Mouse (Mus musculus) CH12F3 (cell line): ENCODE data around the gene Zdhhc15.
"Not testable (repeated sequence)": the region's sequence is repeated elsewhere in the genome, so short reads cannot be mapped to it uniquely, and the experiment has no call there.

Experiments used
- in situ Hi-C: fragments of 300-500 bp; cut with MboI; formaldehyde crosslinking; loops from 2 replicates; pipeline ENCODE4 v1.14.3; 2020; ENCODE audit warnings: low sequenced_read_pairs

Gene Zdhhc15

DNA sequence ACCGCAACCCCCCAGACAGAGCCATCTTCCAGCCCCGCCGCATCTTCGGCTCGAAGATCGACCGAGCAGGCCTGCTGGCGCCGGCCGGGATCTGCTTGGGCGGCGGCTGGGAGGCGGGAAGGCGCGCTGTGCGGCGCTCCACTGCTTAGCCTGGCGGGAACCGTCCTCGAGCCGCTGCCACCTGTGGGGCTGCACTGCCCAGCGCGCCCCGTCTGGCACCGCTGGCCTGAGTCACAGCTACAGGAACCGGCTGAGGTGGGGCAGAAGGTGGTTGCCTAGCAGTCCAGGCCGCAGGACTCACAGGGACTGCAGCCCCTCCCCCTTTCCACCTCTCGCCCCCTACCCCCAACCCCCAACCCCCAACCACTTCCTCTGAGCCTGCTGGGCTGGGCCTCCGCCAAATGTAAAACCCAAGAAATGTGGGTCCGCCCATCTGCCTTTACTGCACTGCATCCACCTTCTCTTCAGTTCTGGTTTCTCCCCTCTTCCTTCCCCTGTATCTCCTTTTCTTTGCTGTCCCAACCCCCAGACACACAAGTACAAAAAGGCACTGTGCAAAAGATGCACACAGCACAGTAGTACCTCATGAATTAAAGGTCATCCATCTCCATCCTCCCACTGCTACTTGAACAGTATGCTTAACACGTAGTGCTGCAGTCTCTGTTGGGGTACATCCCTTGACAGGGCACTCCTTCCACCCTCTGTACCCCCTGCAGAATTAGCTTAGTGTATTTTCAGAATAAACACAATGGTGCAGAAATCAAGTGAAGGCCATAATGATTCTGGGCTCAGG, at the start of gene Zdhhc15:
Zdhhc15 (minus strand) TSS at position 308 of the 793 bp plus-strand sequence.
- in situ Hi-C loops, result no loop called here

DNA sequence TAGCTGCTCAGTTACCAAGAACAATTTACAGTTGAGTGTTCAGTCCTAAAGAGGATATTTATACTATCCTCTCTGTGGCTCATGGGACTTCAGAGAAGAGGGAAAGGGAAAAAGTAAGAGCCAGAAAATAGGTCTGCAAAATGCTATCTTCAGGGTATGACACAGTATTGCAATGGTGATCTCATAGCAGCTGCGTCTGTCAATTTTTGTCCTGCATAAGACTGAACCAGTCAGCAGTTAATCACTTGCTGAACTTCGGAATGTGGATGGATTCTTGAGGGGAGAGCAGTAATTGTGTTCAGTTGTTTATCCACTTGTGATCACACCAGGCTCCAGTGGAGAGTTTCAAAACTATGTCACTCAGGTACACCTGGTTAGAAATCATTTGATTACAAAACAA, 37.1 kb upstream of the Zdhhc15 start:
- in situ Hi-C loops, result no loop called here

DNA sequence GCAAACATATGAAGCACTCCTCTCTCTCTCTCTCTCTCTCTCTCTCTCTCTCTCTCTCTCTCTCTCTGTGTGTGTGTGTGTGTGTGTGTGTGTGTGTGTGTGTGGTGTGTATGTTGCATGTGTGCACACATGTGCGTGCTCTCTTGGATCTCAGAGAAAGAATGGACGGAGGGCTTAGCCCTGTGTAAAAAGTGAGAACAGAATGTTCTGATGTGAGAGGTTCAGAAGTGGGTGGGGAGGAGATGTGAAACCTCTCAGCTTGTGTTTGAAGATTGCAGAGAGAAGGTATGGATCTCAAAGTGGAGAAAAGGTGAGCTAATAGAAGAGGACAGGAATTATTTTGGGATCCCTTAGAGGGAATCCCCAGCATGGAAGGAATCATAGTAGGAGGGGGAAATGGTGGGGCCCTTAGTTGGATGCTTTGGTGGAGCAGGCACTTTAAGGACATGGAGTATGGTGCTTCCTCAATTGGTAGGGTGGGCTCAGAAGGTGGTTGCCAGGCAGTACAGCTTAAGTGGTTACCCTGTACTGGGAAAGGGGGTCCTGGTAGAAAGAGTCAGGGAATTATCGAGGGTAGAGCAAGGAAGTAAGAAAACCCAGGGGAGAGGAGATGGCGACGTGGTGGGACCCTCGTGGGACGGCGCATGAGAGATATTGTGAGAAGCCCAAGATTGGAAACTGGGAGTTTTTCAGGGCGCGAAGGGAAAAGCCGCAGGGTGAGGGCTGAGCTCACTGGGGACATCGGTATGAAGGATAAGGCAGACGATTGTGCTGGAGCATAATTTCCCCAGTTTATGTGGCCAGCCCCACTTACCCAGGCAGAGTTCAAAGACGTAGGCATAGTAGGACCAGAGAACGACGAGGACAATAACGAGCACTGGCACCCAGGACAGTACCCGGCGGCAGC, 761 bp downstream of the Zdhhc15 start:
- in situ Hi-C loops, result no loop called here

GRCm38 (mm10) chrX:104656976-104657375, 13.9 kb downstream of the Zdhhc15 start:
- in situ Hi-C loops, result no loop called here

- in situ Hi-C loops, result no loop called here
Observed at GRCm38 (mm10) chrX:104612531-104612930, 58.3 kb downstream of the Zdhhc15 start.

DNA sequence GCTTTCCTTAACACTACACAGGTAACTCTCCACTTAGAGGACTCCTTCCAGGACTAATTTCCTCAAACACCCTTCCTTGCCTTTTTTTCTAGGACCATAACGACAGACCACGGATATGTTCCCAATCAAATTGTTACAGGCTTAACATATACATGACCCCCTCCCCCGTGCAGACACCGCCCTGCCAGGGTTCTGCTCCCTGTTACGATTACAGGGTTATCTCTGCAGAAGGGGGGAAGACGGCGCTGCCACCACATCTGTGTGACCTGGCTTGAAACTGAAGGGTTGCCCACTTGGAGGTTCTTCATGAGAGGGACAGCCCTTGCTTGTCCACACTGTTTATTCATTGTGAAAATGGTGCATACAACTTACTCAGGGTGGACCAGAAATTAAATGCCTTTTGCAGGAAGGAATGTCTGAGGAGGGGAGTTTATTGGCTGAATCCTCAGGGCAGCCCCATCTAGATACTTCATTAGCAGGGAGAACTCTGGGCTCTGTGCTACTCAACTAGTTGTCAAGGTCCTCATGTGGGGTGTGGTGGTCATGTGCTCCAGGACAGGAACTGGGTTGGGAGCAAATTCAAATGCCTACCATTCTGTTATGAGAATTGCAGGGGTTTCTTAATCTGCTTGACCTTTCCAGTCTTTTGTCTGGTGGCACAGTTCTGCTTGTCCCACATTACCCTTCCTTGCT, 67.0 kb downstream of the Zdhhc15 start:
- in situ Hi-C loops, result not testable (repeated sequence)

GRCm38 (mm10) chrX:104602168-104602859, 68.5 kb downstream of the Zdhhc15 start:
- in situ Hi-C loops, result not testable (repeated sequence)

DNA sequence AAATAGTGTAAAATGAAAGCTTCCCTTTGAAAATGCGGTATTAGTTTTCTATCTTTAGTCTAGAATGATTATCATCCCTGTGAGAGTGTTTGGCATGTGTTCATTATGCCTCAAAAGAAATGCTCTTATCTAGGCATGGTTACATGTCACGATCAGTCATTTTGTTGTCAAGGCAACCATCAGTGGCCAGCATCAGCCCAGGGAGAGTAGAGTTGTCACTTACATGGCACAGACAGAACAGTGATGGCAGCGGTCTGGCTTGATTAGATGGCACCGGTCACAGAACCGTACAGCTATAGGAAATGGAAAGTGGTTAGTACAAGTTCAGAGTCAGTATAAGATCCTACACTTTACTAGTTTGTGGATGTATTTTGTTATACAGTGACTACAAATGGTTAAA, 96.9 kb downstream of the Zdhhc15 start:
- in situ Hi-C loops, result no loop called here

- in situ Hi-C loops, result no loop called here
Observed at GRCm38 (mm10) chrX:104567497-104567896, 103.4 kb downstream of the Zdhhc15 start.

DNA sequence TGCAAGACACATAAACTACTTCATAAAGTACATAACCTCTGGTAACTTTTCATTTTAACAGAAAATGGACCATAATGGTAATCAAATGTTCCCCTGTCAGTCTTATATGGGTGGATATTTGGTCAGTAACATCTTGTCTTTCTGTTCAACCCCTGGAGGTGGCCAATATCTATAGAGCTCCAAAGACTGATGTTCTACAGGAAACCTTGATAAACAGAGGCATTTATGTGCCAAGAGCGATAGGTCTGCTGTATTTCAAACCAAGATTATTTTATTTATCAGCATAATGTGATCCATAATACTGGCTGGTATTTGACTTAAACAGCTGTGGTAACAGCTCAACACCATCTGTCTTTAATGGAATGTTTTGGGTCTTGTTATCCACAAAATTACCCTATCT, 125.6 kb downstream of the Zdhhc15 start:
- in situ Hi-C loops, result no loop called here

GRCm38 (mm10) chrX:104543919-104544595, 126.8 kb downstream of the Zdhhc15 start:
- in situ Hi-C loops, result no loop called here

- in situ Hi-C loops, result no loop called here
Observed at GRCm38 (mm10) chrX:104542635-104543034, 128.2 kb downstream of the Zdhhc15 start.

- in situ Hi-C loops, result no loop called here
Observed at GRCm38 (mm10) chrX:104501765-104502164, 169.1 kb downstream of the Zdhhc15 start.

- in situ Hi-C loops, result no loop called here
Observed at GRCm38 (mm10) chrX:104489626-104490355, 181.1 kb downstream of the Zdhhc15 start.

DNA sequence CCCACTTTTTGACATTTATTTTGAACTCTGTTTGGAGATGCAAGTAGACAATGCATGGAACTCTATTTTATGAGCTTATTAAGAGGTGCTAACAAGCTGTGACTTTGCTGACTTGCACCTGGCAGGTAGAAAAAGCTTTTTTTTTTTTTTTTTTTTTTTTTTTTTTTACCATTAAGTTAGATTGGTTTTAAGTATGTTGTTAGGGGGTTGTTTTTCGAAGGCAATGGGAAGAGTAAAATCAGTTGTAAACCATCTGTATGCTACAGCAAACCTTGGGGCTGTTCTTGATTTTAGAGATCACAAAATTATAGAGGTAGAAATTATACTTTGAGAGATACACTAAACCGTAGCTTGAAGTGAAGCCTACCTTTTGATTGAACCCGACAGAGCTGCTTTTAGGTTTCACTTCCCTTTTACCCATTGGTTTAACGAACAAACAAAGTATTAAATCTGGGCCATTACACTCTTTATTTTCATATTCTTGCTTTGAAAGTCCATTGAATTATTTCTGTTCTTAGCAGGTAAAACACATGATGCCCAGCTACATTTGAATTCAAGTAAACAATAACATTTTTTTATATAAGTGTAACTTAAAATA, 181.9 kb downstream of the Zdhhc15 start:
- in situ Hi-C loops, result no loop called here

- in situ Hi-C loops, result no loop called here
Observed at GRCm38 (mm10) chrX:104488036-104488435, 182.8 kb downstream of the Zdhhc15 start.
